ENCODE assay signal across 11 mouse cellular contexts in the genomic region with DNA sequence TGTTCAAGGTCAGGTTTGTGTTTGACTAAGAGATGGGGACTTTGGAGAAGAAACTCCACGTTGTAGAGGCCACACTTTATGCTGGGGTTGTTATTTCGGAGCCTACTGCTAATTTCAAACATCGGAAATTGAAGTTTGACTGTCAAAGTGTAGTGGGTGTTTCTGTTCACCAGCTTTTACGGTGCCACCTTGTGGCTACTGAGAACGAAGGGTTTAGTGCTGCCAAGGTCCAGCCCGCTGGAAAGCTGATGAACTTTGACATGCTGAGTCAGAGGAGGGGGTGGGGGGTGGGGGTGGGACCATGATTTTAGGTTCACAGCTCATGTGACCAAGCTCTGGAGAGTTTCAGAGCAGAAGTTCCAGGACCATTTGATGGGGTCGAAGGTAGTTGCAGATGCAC.
DNase-seq lines count a peak whose midpoint lies in the region; ATAC-seq and TF ChIP-seq lines count a peak whose summit lies in the region.
"Had no signal": no experiment of that assay in that cellular context is flagged by ENCODE, and none has a peak within 500 bp of the region (broad histone marks: within the 10 kb centered on the region; RNA-seq: fewer than 3 reads in every experiment).

No protein-coding gene starts in this region.

- peak; percentile 40 for TF ChIP-seq CTCF in left cerebral cortex, adult 2 months (IDR thresholded peaks at IDR 0.05)
- TF ChIP-seq CTCF in intestine, postnatal 0 days (IDR thresholded peaks at IDR 0.05; ENCODE audit: low read depth): peak; percentile 56

- intact Hi-C loops in left cerebral cortex, adult 2 months (cut with DNase I): loop anchor here (5.0 to 10.0 kb wide), 2 partner anchors 180 to 308 kb away; no protein-coding TSS in a partner anchor
- intact Hi-C loops in left cerebral cortex, postnatal 25 days (cut with DNase I): no loop called here

- no peak overlapping the region for H3K27ac ChIP-seq in forebrain, embryonic 14.5 days (ENCODE audit: low read depth, low read length)
- H3K27ac ChIP-seq in forebrain, embryonic 12.5 days: no peak overlapping the region
- H3K27ac ChIP-seq in left cerebral cortex, adult 2 months: no peak overlapping the region
- H3K27ac ChIP-seq in intestine, postnatal 0 days (ENCODE audit: low read depth, low read length): no peak overlapping the region
- H3K27ac ChIP-seq: liver, embryonic 13.5 days; neural tube, embryonic 12.5 days had no signal

- no peaks in the 10 kb centered on the region for H3K27me3 ChIP-seq in forebrain, embryonic 14.5 days (replicated peaks; ENCODE audit: control insufficient read depth, insufficient read depth, low read length)
- no peaks in the 10 kb centered on the region for H3K27me3 ChIP-seq in forebrain, embryonic 12.5 days
- no peaks in the 10 kb centered on the region for H3K27me3 ChIP-seq in intestine, postnatal 0 days (replicated peaks; ENCODE audit: control insufficient read depth, insufficient read depth, low read length)
- H3K27me3 ChIP-seq: CH12.LX; liver, embryonic 13.5 days; neural tube, embryonic 12.5 days had no signal

- no peak overlapping the region for H3K9ac ChIP-seq in forebrain, embryonic 14.5 days (ENCODE audit: low read length)
- no peak overlapping the region for H3K9ac ChIP-seq in forebrain, embryonic 12.5 days
- no peak overlapping the region for H3K9ac ChIP-seq in intestine, postnatal 0 days (ENCODE audit: low read depth, low read length)
- H3K9ac ChIP-seq: liver, embryonic 13.5 days; neural tube, embryonic 12.5 days had no signal

- no peaks in the 10 kb centered on the region for H3K9me3 ChIP-seq in forebrain, embryonic 14.5 days (replicated peaks; ENCODE audit: control insufficient read depth, low read length)
- H3K9me3 ChIP-seq in forebrain, embryonic 12.5 days: no peaks in the 10 kb centered on the region
- no peaks in the 10 kb centered on the region for H3K9me3 ChIP-seq in intestine, postnatal 0 days (ENCODE audit: control insufficient read depth)
- H3K9me3 ChIP-seq: liver, embryonic 13.5 days; neural tube, embryonic 12.5 days had no signal

- H3K4me1 ChIP-seq in forebrain, embryonic 14.5 days (ENCODE audit: control insufficient read depth, insufficient read depth, low read length): peaks cover 22% of the 10 kb centered on the region
- peaks cover 22% of the 10 kb centered on the region for H3K4me1 ChIP-seq in forebrain, embryonic 12.5 days
- no peaks in the 10 kb centered on the region for H3K4me1 ChIP-seq in intestine, postnatal 0 days (replicated peaks; ENCODE audit: control insufficient read depth, insufficient read depth, low read length)
- H3K4me1 ChIP-seq: liver, embryonic 13.5 days had no signal

- no peak overlapping the region for H3K4me3 ChIP-seq in forebrain, embryonic 14.5 days (ENCODE audit: low read depth, low read length)
- H3K4me3 ChIP-seq in forebrain, embryonic 12.5 days (replicated peaks): no peak overlapping the region
- no peak overlapping the region for H3K4me3 ChIP-seq in left cerebral cortex, adult 2 months
- H3K4me3 ChIP-seq in intestine, postnatal 0 days (ENCODE audit: low read depth, low read length): no peak overlapping the region
- H3K4me3 ChIP-seq: liver, embryonic 13.5 days; neural tube, embryonic 12.5 days had no signal

- H3K36me3 ChIP-seq in forebrain, embryonic 14.5 days (ENCODE audit: control insufficient read depth, insufficient read depth, low read length): no peaks in the 10 kb centered on the region
- no peaks in the 10 kb centered on the region for H3K36me3 ChIP-seq in forebrain, embryonic 12.5 days (replicated peaks)
- no peaks in the 10 kb centered on the region for H3K36me3 ChIP-seq in intestine, postnatal 0 days (ENCODE audit: control insufficient read depth, insufficient read depth)
- H3K36me3 ChIP-seq: liver, embryonic 13.5 days; neural tube, embryonic 12.5 days had no signal

- ATAC-seq in forebrain, embryonic 14.5 days: peak; percentile 47; the same call in 1 of the 2 replicates
- ATAC-seq in forebrain, embryonic 12.5 days (ENCODE audit: low FRiP score): no peak
- ATAC-seq in intestine, postnatal 0 days: peak; percentile 54; the same call in 1 of the 2 replicates
- peak; percentile 70 for ATAC-seq in megakaryocyte progenitor cell, adult 5-6 weeks (replicated peaks; ENCODE audit: poor library complexity)

- no peak overlapping the region for H3K4me2 ChIP-seq in forebrain, embryonic 14.5 days (ENCODE audit: low read length)
- H3K4me2 ChIP-seq in forebrain, embryonic 12.5 days: no peak overlapping the region
- 0 out of 2 replicates have a peak overlapping the region, but pooled peaks have one; percentile 13 for H3K4me2 ChIP-seq in intestine, postnatal 0 days (replicated peaks; ENCODE audit: low read depth)
- H3K4me2 ChIP-seq: liver, embryonic 13.5 days; neural tube, embryonic 12.5 days had no signal

- WGBS in forebrain, embryonic 14.5 days: 51% methylated on average over 7 of the region's 7 CpGs
- WGBS in forebrain, embryonic 12.5 days: 56% methylated on average over 7 of the region's 7 CpGs
- 55% methylated on average over 7 of the region's 7 CpGs for WGBS in intestine, postnatal 0 days

- DNase-seq in forebrain, embryonic 14.5 days (ENCODE audit: low spot score): peak; percentile 58
- DNase-seq in left cerebral cortex, adult 2 months (ENCODE audit: extremely low spot score in 1 of 2, low spot score in 2 of 2): no peak
- no peak for DNase-seq in left cerebral cortex, postnatal 25 days (ENCODE audit: low spot score in 2 of 2)
- no peak for DNase-seq in layer of hippocampus, adult 18-20 months (ENCODE audit: low spot score in 2 of 2)
- no peak for DNase-seq in frontal cortex, postnatal 14 days (ENCODE audit: low spot score in 2 of 2)
- DNase-seq: liver, embryonic 13.5 days had no signal
